Mouse (Mus musculus) hindbrain, embryonic 10.5 days (tissue): Measurements from ENCODE around the gene Dok5. TPM values are rescaled to one million over a fixed set of nuclear protein-coding genes. Genes with fewer than 3 reads are reported as not detected.
A peak's percentile ranks its signal among the peaks of the same experiment; 100 is the strongest.

Experiments
- DNase-seq: peaks from one replicate; pipeline ENCODE4 v3.0.0-alpha.2; 2017; ENCODE audit warnings: low spot score
- H3K27ac ChIP-seq: fragments of 300-500 bp; sonication (generic); 2 replicates; pipeline ENCODE4 v1.5.1; 2016; ENCODE audit warnings: mild to moderate bottlenecking, moderate library complexity
- H3K27me3 ChIP-seq: fragments of 300-500 bp; sonication (generic); 2 replicates; pipeline ENCODE4 v1.6.1; 2016; ENCODE audit warnings: mild to moderate bottlenecking; ENCODE audit not compliant: poor library complexity, insufficient read depth, severe bottlenecking
- H3K36me3 ChIP-seq: fragments of 300-500 bp; sonication (generic); 2 replicates; pipeline ENCODE4 v1.6.1; 2016; ENCODE audit warnings: mild to moderate bottlenecking, moderate library complexity
- H3K4me1 ChIP-seq: fragments of 300-500 bp; sonication (generic); replicated peaks from 2 replicates; pipeline ENCODE4 v1.6.1; 2016; ENCODE audit warnings: mild to moderate bottlenecking
- H3K4me3 ChIP-seq: fragments of 300-500 bp; sonication (generic); 2 replicates; pipeline ENCODE4 v1.5.1; 2016; ENCODE audit warnings: mild to moderate bottlenecking, moderate library complexity
- H3K9me3 ChIP-seq: fragments of 300-500 bp; sonication (generic); 2 replicates; pipeline ENCODE4 v1.6.1; 2016; ENCODE audit warnings: mild to moderate bottlenecking, moderate library complexity
- WGBS: fragments of 180-500 bp; shearing (Covaris S2); methylation state at CpG from one replicate; pipeline ENCODE4 v1.1.7; 2016; 5-methylcytosine and 5-hydroxymethylcytosine counted together
- polyA plus RNA-seq: library from polyadenylated mRNA; unstranded; fragments of >200 nt; fragmentation: Nextera tagmentation; extraction: Ambion mirVana; gene quantifications from 2 replicates; pipeline ENCODE4 v1.2.1, GENCODE M21; 2016

Gene Dok5
- polyA plus RNA-seq, 1 experiment from 2014 or later: 12.7 TPM

DNA sequence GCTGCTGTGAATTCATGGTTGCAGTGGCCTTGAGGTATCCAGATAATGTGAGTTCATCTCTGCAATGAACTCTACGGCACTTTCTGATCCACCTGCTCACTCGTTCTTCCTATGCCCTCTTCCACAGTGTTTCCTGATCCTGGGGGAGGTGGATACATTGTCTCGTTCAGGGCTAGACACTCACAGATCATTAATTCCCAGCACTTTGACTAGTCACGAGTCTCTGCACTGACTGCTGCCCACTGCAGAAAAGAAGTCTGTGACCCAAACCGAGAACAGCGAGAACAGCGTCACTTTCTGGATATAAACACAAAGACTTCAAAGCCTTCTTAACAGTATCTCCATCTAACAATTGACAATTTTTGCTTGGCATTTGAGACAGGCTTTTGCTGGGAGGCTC, 125.9 kb downstream of the Dok5 start:
- no peak for DNase-seq
- 66% methylated on average over 7 of the region's 7 CpGs for WGBS
- no peaks in the 10 kb centered on the region for H3K9me3 ChIP-seq
- 0 out of 2 replicates have a peak overlapping the region, but pooled peaks have one; percentile 30 for H3K27ac ChIP-seq
- no peaks in the 10 kb centered on the region for H3K27me3 ChIP-seq
- H3K4me1 ChIP-seq: peaks cover 41% of the 10 kb centered on the region
- H3K36me3 ChIP-seq: no peaks in the 10 kb centered on the region
- H3K4me3 ChIP-seq: no peak overlapping the region

GRCm38 (mm10) chr2:170858640-170859039, 127.0 kb downstream of the Dok5 start:
- H3K4me3 ChIP-seq: no peak overlapping the region
- H3K9me3 ChIP-seq: no peaks in the 10 kb centered on the region
- WGBS: 27% methylated on average over 3 of the region's 3 CpGs
- H3K36me3 ChIP-seq: no peaks in the 10 kb centered on the region
- H3K27me3 ChIP-seq: no peaks in the 10 kb centered on the region
- H3K27ac ChIP-seq: 0 out of 2 replicates have a peak overlapping the region, but pooled peaks have one; percentile 16
- H3K4me1 ChIP-seq: peaks cover 45% of the 10 kb centered on the region
- no peak for DNase-seq

DNA sequence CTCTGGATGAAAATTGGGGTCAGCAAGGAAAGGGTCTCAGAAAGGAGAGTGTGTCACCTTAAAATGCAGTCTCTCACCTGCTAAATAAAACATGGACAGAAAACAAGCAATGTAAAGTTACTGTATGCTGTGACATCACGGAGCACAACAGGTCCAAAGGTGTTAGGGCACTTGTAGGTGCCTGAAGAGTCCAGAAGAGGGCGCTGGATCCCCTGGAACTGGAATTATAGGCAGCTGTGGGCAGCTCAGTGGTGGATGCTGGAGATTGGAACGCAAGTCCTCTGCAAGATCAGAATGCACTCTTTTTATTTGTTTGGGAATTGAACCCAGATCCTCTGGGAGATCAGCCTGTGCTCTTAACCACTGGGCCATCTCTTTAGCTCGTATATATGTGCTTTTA, 129.0 kb downstream of the Dok5 start:
- H3K27ac ChIP-seq: no peak overlapping the region
- no peak overlapping the region for H3K4me3 ChIP-seq
- H3K36me3 ChIP-seq: no peaks in the 10 kb centered on the region
- H3K9me3 ChIP-seq: no peaks in the 10 kb centered on the region
- DNase-seq: no peak
- 67% methylated on average over 4 of the region's 4 CpGs for WGBS
- H3K27me3 ChIP-seq: no peaks in the 10 kb centered on the region
- peaks cover 34% of the 10 kb centered on the region for H3K4me1 ChIP-seq

DNA sequence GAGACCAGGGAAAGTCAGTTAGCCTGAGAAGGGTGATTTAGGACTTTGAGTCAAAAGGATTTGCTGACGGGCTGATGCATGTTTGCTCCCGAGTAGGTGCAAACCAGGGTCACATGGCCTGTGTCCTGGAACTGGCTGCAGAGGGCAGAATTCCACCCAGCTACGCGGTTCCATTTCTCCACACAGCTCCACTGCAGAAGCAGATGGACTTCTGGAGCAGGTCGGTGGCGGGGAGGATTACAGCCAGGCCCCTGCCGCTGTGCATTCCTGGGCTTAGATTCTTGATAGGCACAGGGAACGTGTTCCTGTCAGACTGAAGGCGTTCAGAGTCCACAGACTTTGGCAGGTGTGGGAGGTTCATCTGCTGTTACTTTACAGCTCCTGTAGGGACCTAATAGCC, 131.2 kb downstream of the Dok5 start:
- Histone ChIP-seq H3K9me3 (no peaks in the 10 kb centered on the region), H3K27me3 (no peaks in the 10 kb centered on the region), H3K4me1 (peaks cover 22% of the 10 kb centered on the region), H3K36me3 (no peaks in the 10 kb centered on the region), H3K27ac (0 out of 2 replicates have a peak overlapping the region, but pooled peaks have one; percentile 29), H3K4me3 (no peak overlapping the region)
- DNase-seq: no peak
- WGBS: 81% methylated on average over 9 of the region's 9 CpGs

GRCm38 (mm10) chr2:170863201-170863600, 131.6 kb downstream of the Dok5 start:
- H3K4me1 ChIP-seq: peaks cover 18% of the 10 kb centered on the region
- no peak for DNase-seq
- no peaks in the 10 kb centered on the region for H3K27me3 ChIP-seq
- H3K4me3 ChIP-seq: no peak overlapping the region
- no peaks in the 10 kb centered on the region for H3K9me3 ChIP-seq
- H3K36me3 ChIP-seq: no peaks in the 10 kb centered on the region
- 97% methylated on average over 10 of the region's 10 CpGs for WGBS
- H3K27ac ChIP-seq: no peak overlapping the region

GRCm38 (mm10) chr2:170864043-170864442, 132.4 kb downstream of the Dok5 start:
- no peak overlapping the region for H3K27ac ChIP-seq
- H3K9me3 ChIP-seq: no peaks in the 10 kb centered on the region
- no peaks in the 10 kb centered on the region for H3K27me3 ChIP-seq
- no peak overlapping the region for H3K4me3 ChIP-seq
- WGBS: 90% methylated on average over 5 of the region's 5 CpGs
- no peaks in the 10 kb centered on the region for H3K36me3 ChIP-seq
- no peak for DNase-seq
- peaks cover 10% of the 10 kb centered on the region; the same call in 1 of the 2 replicates for H3K4me1 ChIP-seq

DNA sequence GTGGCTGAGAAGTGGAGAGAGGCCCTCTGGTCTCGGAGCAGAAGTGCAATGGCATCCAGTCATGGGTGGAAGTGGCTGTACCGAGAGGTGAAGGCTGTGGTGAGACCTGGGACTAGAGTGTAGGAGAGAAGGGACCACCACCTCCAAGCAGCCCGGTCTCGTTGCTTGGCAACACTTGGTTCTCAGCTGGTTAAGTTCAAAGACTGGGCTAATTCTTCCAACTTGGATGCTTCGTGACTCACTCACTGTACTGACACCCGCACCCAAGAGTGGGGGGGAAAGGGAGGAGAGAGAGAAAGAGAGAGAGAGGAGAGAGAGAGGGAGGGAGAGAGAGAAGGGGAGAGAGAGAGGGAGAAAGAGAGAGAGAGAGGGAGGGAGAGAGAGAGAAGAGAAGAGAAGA, 133.2 kb downstream of the Dok5 start:
- no peaks in the 10 kb centered on the region for H3K9me3 ChIP-seq
- no peaks in the 10 kb centered on the region for H3K36me3 ChIP-seq
- H3K4me3 ChIP-seq: no peak overlapping the region
- H3K27ac ChIP-seq: no peak overlapping the region
- peaks cover 4% of the 10 kb centered on the region; the same call in 1 of the 2 replicates for H3K4me1 ChIP-seq
- 84% methylated on average over 6 of the region's 6 CpGs for WGBS
- H3K27me3 ChIP-seq: no peaks in the 10 kb centered on the region
- no peak for DNase-seq

- no peaks in the 10 kb centered on the region for H3K4me1 ChIP-seq
- no peaks in the 10 kb centered on the region for H3K27me3 ChIP-seq
- H3K27ac ChIP-seq: peak overlapping the region; percentile 16; the same call in 1 of the 2 replicates
- H3K36me3 ChIP-seq: no peaks in the 10 kb centered on the region
- no peak overlapping the region for H3K4me3 ChIP-seq
- no peak for DNase-seq
- no peaks in the 10 kb centered on the region for H3K9me3 ChIP-seq
- WGBS: 89% methylated on average over 15 of the region's 15 CpGs
These were observed 139.0 kb downstream of the Dok5 start for GRCm38 (mm10) chr2:170870566-170870965.

- H3K4me1 ChIP-seq: no peaks in the 10 kb centered on the region
- 89% methylated on average over 3 of the region's 3 CpGs for WGBS
- no peaks in the 10 kb centered on the region for H3K36me3 ChIP-seq
- no peaks in the 10 kb centered on the region for H3K27me3 ChIP-seq
- no peaks in the 10 kb centered on the region for H3K9me3 ChIP-seq
- no peak overlapping the region for H3K27ac ChIP-seq
- DNase-seq: no peak
- no peak overlapping the region for H3K4me3 ChIP-seq
These were observed 139.9 kb downstream of the Dok5 start for GRCm38 (mm10) chr2:170871469-170871868.

- no peaks in the 10 kb centered on the region for H3K36me3 ChIP-seq
- H3K27me3 ChIP-seq: peaks cover 5% of the 10 kb centered on the region; the same call in 1 of the 2 replicates
- 0 out of 2 replicates have a peak overlapping the region, but pooled peaks have one; percentile 37 for H3K27ac ChIP-seq
- DNase-seq: peak; percentile 82
- WGBS: 20% methylated on average over 8 of the region's 8 CpGs
- peaks cover 5% of the 10 kb centered on the region; the same call in 1 of the 2 replicates for H3K4me1 ChIP-seq
- no peak overlapping the region for H3K4me3 ChIP-seq
- no peaks in the 10 kb centered on the region for H3K9me3 ChIP-seq
These were observed 141.8 kb downstream of the Dok5 start for GRCm38 (mm10) chr2:170873382-170873781.

- 1% methylated on average over 4 of the region's 4 CpGs for WGBS
- H3K4me3 ChIP-seq: no peak overlapping the region
- peak; percentile 87 for DNase-seq
These were observed 145.9 kb downstream of the Dok5 start for GRCm38 (mm10) chr2:170877515-170877914.

DNA sequence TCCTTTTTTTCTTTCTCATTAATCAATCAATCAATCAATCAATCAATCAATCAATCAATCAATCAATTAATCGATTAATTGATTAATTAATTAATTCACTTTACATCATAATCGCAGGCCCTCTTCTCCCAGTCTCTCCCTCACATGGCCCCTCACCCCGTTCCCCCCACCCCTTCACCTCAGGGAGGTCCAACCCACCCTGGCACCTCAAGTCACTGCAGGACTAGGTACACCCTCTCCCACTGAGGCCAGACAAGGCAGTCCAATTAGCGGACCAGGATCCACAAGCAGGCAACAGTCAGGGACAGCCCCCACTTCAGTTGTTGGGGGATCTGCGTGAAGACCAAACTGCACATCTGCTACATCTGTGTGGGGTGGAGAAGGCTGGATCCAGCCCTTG, 146.3 kb downstream of the Dok5 start:
- Histone ChIP-seq H3K4me1 (peaks cover 20% of the 10 kb centered on the region), H3K27ac (no peak overlapping the region)
- WGBS: 65% methylated on average over 5 of the region's 5 CpGs

More at GRCm38 (mm10) chr2:170877515-170877914, 145.9 kb downstream of the Dok5 start:
- Histone ChIP-seq H3K27ac (no peak overlapping the region), H3K9me3 (no peaks in the 10 kb centered on the region), H3K4me1 (peaks cover 20% of the 10 kb centered on the region), H3K36me3 (no peaks in the 10 kb centered on the region), H3K27me3 (peaks cover 7% of the 10 kb centered on the region; the same call in 1 of the 2 replicates)

GRCm38 (mm10) chr2:170884209-170884801, 152.7 kb downstream of the Dok5 start:
- Histone ChIP-seq H3K36me3 (no peaks in the 10 kb centered on the region), H3K4me1 (peaks cover 6% of the 10 kb centered on the region), H3K9me3 (no peaks in the 10 kb centered on the region), H3K4me3 (no peak overlapping the region), H3K27me3 (no peaks in the 10 kb centered on the region; the same call in 1 of the 2 replicates), H3K27ac (0 out of 2 replicates have a peak overlapping the region, but pooled peaks have one; percentile 35)
- no peak for DNase-seq
- 63% methylated on average over 4 of the region's 4 CpGs for WGBS

More for the DNA sequence above, 146.3 kb downstream of the Dok5 start:
- no peak for DNase-seq
- Histone ChIP-seq H3K27me3 (peaks cover 7% of the 10 kb centered on the region; the same call in 1 of the 2 replicates), H3K36me3 (no peaks in the 10 kb centered on the region), H3K4me3 (no peak overlapping the region), H3K9me3 (no peaks in the 10 kb centered on the region)
